Mouse (Mus musculus) bone marrow, adult 2 months (tissue): ENCODE measurements around the gene S100a6. TPM values are rescaled to one million over a fixed set of nuclear protein-coding genes. Genes with fewer than 3 reads are reported as not detected.

ENCODE experiments used
- H3K27ac ChIP-seq: fragments of 200-500 bp; 2 replicates; pipeline ENCODE4 v1.5.1; 2012; ENCODE audit warnings: low read depth, mild to moderate bottlenecking, control low read depth, inconsistent platforms, low read length; ENCODE audit not compliant: control insufficient read depth, poor library complexity, insufficient read depth
- H3K4me1 ChIP-seq: fragments of 200-500 bp; 2 replicates; pipeline ENCODE4 v1.6.1; 2011; ENCODE audit warnings: low read length; ENCODE audit not compliant: control insufficient read depth, insufficient read depth
- H3K4me3 ChIP-seq: fragments of 200-500 bp; replicated peaks from 2 replicates; pipeline ENCODE3; 2011; ENCODE audit warnings: mild to moderate bottlenecking, low read depth, low read length, control low read depth; ENCODE audit not compliant: control insufficient read depth
- CTCF ChIP-seq: fragments of 200-500 bp; IDR thresholded peaks from 2 replicates; pipeline ENCODE4 v1.5.1; 2011; ENCODE audit warnings: low read length, control low read depth; ENCODE audit not compliant: control insufficient read depth, insufficient read depth
- POLR2A ChIP-seq: fragments of 200-500 bp; IDR thresholded peaks from 2 replicates; pipeline ENCODE4 v1.6.1; 2011; ENCODE audit warnings: low read depth, mild to moderate bottlenecking, control low read depth, low read length, borderline replicate concordance; ENCODE audit not compliant: control insufficient read depth
- WGBS: fragments of 180-500 bp; shearing (Covaris S2); methylation state at CpG from one replicate; pipeline ENCODE4 v1.1.7; 2018; 5-methylcytosine and 5-hydroxymethylcytosine counted together
- polyA plus RNA-seq: library from polyadenylated mRNA; stranded (reverse); fragments of >200 nt; gene quantifications from 2 replicates; pipeline ENCODE4 v1.2.4, GENCODE M21; 2011; ENCODE audit warnings: low replicate concordance; ENCODE audit not compliant: missing spikeins, insufficient read depth, insufficient read length

The S100a6 gene
- polyA plus RNA-seq, 1 experiment = 969 TPM

DNA sequence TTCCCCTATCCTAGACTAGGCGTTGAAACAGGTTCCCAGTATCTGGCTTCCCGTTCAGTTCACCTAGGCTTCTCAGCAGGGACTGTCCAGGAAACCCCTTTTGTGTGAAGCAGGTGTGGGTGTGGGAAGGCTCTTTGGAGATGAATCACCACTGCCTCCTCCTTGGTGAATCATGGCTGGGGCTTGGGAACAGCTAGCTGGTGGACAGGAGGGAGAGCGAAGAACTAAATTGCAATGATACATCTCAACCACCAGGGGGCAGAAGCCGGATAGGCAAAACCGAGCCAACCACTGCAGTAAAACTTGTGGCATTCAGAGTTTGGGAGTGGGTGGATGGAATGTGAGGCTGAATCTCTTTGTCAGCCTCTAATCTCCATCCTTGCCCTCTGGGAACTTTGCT, 27.1 kb upstream of the S100a6 start:
- TF ChIP-seq CTCF (peak; percentile 87), POLR2A (no peak)
- Histone ChIP-seq H3K27ac (no peak overlapping the region), H3K4me3 (no peak overlapping the region), H3K4me1 (peaks cover 16% of the 10 kb centered on the region)
- 27% methylated on average over 5 of the region's 5 CpGs for WGBS

DNA sequence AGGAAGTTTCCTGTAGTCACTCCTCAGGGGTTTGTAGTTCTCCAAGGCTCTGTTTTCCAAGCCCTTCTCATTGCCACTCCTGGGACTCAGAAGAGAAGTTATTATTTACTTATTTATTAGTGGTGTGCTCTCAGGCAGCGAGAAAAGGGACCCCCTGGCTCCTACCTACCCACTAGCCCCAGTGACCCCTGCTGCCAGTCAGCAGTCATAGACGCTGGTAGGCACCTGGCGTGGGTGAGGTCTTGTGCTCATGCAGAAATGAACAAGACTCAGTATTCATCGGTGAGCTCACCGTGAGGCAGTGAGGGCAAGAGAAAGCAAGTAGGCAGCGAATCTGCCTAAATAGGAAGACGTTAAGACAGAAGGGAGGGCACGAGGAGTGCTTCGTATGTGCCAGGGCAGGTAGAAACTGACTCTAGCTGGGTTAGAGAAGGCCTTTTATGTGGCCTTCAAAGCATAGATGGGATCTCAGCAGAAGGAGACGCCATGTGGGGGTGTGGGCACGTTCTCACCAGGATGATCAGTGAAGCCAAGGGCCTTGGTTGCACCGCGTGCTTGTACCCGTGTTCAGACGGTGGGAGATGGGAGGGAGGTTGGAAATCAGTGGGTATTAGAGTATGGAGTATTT, 26.6 kb upstream of the S100a6 start:
- Histone ChIP-seq H3K4me3 (no peak overlapping the region), H3K27ac (peak overlapping the region; percentile 84), H3K4me1 (peaks cover 18% of the 10 kb centered on the region)
- WGBS = 58% methylated on average over 15 of the region's 15 CpGs
- TF ChIP-seq CTCF (no peak), POLR2A (no peak)

DNA sequence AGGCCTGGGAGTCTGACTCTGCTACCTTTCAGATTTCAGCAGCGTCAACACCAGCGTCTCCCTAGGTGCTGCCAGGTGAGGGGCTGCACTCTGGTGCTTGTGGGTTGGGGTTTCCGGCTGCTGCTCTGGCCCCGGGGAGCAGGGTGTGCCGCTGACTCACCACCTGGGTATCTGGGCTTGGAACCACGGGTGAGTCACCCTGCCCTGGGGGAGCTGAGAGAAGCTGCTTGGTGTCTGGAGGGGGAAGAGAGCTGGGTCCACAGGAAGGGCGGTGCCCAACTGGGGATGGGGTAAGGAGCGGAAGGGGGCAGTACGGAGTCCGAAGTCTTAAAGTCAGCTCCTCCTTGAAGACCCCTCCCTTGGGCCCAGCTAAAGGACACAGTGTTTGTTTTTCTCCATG, 25.8 kb upstream of the S100a6 start:
- Histone ChIP-seq H3K27ac (peak overlapping the region; percentile 84), H3K4me3 (peak overlapping the region; percentile 21), H3K4me1 (peaks cover 18% of the 10 kb centered on the region)
- TF ChIP-seq CTCF (no peak), POLR2A (no peak; the same call in 1 of the 2 replicates)
- 2% methylated on average over 10 of the region's 10 CpGs for WGBS

DNA sequence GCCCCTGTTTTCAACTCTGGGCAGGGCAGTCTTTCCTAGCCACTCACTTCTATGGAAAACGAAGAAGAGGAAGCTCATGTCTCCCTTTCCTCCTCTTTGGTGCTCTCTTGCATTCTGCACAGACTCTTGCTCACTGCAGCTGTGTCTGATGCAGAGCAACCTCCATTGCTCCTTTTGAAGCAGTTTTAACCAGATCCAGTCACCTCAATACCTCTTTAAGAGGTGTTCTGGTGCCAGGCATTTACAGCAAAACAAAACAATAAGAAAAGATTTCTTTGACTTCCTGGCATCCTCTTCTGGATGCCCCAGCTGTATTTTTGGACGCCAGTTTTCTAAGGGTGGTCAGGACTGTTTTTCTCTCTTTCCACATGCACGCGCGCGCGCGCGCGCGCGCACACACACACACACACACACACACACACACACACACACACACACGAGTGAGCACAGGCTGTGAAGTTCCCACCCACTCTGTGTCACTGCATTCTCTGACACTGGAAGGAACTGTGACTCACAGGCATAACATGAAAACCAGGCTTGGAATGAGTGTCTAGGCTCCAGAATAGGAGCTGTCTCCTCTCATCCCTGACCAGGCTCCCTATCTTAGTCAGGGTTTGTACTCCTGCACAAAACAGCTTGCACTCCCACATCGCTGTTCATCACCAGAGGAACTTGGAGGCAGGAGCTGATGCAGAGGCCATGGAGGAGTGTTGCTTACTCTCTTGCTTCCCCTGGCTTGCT, 25.2 kb upstream of the S100a6 start:
- H3K4me1 ChIP-seq = peaks cover 18% of the 10 kb centered on the region
- TF ChIP-seq CTCF = no peak
- peak overlapping the region; percentile 21 for H3K4me3 ChIP-seq
- peak overlapping the region; percentile 84 for H3K27ac ChIP-seq
- WGBS = 65% methylated on average over 14 of the region's 14 CpGs

DNA sequence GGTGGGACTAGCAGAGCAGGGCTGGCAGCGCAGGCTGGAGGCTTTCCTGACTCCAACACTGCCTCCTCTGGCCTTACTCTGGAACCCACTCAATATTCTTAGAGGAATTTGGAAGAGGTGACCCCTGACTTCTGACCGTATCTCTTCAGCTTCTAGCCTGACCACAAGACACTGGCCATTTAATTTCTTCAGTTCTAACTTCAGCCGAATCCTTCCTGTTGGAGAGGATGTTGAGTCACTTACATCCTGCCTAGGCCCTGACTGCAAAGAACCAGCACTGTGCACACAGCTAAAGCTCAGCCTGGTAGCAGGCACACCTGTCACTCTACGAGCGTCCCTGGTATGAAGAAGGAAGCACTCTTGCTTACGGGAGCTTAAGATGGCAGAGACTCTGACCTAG, 23.3 kb upstream of the S100a6 start:
- Histone ChIP-seq H3K27ac (peak overlapping the region; percentile 98), H3K4me3 (peak overlapping the region; percentile 4), H3K4me1 (peaks cover 18% of the 10 kb centered on the region)
- no peak for TF ChIP-seq CTCF
- TF ChIP-seq POLR2A = 0 out of 2 replicates have a peak, but pooled peaks have one; percentile 28
- WGBS = 20% methylated on average over 6 of the region's 6 CpGs

DNA sequence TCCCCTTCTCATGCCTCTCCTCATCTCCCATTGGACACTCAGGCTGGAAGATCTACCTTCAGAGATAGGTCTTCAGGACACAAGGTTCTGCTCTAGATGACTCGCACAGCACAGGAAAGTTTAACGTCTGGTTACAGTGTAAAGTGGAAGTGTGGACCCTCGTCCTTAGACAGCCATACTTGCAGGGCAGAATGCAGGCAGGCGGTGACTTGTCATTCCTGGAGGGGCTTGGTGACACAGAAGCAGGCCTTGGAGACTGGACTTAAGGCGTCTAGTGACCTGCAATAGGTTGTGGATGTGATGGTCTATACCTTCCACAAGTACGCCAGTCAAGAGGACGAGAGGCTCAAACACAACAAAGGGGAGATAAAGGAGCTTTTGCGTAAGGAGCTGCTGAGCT, 22.7 kb upstream of the S100a6 start, which contains the start of gene S100a2:
Gene S100a2 (plus strand): TSS at position 301 of the 400 bp plus-strand sequence.
- Histone ChIP-seq H3K27ac (peak within 1 kb of the TSS; percentile 98), H3K4me1 (peaks cover 18% of the 10 kb centered on the region)

DNA sequence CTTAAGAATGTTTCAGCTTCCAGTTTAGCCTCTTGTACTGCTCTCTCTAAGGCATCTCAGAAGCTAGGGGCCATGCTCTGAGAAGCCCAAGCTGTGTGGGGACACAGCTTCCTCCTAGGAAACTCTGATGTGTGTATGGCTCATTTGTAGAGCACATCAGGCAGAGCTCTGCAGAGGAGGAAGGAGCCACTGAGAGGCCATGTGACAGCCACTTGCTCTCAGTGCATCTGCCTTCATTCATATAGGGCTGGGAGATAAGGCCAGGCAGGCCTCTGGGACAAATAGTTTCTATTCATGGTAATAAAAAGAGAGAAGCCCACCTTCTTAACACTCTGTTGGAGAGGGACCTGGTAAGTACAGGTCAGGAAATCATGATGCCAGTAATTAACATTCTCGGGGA, 18.2 kb upstream of the S100a6 start:
- Histone ChIP-seq H3K4me1 (peaks cover 10% of the 10 kb centered on the region), H3K4me3 (no peak overlapping the region), H3K27ac (no peak overlapping the region)
- WGBS = 78% methylated on average over 1 of the region's 1 CpGs
- TF ChIP-seq CTCF (no peak), POLR2A (no peak)

More for the DNA sequence above, 22.7 kb upstream of the S100a6 start, which contains the start of gene S100a2:
- 64% methylated on average over 8 of the region's 8 CpGs for WGBS
- peak within 1 kb of the TSS; percentile 16 for H3K4me3 ChIP-seq
- no peak for TF ChIP-seq CTCF
- no peak for TF ChIP-seq POLR2A

DNA sequence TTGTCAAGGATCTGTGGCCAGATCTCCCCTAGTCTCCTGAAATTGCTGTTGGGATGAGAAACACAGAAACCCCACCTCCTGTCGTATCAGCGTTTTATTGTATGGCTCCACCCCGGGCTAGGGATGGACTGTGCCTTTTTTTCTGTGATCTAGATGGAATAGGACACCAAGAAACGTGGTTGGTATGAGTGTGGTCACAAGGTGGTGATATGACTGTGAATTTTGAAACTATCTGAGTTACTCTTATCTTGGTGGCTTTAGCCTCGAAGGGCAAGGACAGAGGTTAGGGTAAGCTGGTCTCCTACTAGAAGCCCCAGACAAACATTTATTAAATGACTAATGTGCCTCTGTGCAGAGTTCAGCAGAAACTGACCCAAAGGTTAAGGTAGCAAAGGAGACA, 17.1 kb upstream of the S100a6 start:
- no peak overlapping the region for H3K27ac ChIP-seq
- H3K4me1 ChIP-seq = peaks cover 4% of the 10 kb centered on the region
- no peak overlapping the region for H3K4me3 ChIP-seq
- 62% methylated on average over 5 of the region's 5 CpGs for WGBS
- TF ChIP-seq POLR2A (no peak), CTCF (no peak)

DNA sequence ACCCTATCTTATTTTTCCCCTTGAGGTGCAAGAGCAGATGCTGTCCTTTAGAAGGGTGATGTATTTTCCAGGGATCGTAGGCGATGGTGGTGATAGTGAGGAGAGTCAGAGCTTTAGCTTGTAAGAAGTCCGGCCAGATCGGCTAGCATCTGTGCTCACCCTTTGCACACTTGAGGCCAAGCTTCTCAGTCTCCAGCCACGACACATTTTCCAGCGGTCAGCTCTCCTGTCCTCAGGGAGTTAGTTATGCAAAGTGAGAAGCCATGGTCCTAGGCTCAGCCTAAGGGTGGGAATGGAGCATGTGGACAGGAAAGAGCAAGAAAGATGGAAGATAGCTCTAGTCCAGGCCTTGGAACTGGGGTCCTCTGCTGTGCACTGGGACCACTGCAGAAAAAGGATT, 15.9 kb upstream of the S100a6 start:
- TF ChIP-seq POLR2A (no peak), CTCF (no peak)
- Histone ChIP-seq H3K4me1 (peaks cover 1% of the 10 kb centered on the region), H3K4me3 (no peak overlapping the region), H3K27ac (no peak overlapping the region)
- 80% methylated on average over 6 of the region's 6 CpGs for WGBS
